Mouse (Mus musculus): ENCODE data around the gene Nr4a3. TPM values are rescaled to one million over a fixed set of nuclear protein-coding genes. Genes with fewer than 3 reads are reported as not detected.

Gene Nr4a3
- polyA plus RNA-seq (2014; fragmentation: Nextera tagmentation; extraction: Ambion mirVana), result 0.15 TPM in 1 of 2 replicates, not detected in the other

DNA sequence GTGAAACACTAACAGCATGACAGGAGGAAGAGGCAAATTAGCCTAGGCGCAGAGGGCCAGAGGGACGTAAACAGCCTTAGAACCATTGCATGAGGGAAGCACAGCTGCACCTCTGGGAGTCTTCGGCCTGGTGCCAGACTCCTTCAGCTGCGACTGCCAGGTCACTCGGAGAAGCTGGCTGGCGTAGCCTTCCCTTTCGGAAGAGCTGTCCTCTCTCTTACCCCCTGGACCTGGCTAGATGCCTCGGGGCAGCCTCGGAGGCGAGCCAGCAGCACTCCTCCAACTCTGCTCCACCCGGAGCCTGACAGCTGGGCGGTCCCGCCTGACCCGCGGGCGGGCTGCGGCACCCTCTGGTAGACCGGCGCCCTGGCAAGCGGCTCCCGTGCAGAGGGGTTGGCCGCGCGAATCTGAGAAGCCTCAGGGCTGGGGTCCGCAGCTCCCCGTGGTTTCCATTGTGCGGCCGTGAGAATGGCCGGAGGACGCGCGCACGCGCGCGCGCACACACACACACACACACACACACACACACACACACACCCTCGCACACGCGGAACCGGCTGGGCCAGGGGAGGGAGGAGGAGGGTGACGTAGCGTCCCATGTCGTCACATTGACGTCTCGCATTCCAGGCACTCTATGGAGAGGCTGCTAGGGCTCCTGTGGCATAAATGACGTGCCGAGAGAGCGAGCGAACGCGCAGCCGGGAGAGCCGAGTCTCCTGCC lies at the start of gene Nr4a3:
TSS of gene Nr4a3 (plus strand) at position 663 of the 721 bp plus-strand sequence.
- under 1% methylated on average over 45 of the region's 54 CpGs for WGBS

DNA sequence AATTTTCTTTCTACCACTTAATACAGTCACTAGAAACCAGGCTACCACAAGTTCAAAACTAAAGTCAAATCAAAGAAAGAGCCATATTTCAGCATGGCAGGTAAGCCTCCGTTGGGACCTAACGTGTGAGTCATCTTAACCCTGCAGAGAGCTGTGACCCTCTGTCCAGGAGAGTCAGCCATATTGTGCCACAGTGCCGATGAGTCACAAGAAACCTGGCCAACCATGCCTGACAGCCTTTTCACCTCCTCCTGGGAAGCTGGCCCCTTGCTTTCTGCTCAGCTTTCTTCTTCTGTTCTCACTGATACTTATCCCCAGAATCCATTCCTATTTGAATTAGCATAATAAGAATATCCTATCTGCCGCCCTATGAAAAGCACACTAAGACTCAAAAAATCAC lies 42.0 kb upstream of the Nr4a3 start:
- Histone ChIP-seq H3K4me1 (replicated peaks; ENCODE audit: control insufficient read depth, insufficient read depth, low read length) (no peaks in the 10 kb centered on the region), H3K9ac (ENCODE audit: low read length) (no peak overlapping the region), H3K4me3 (ENCODE audit: low read depth, low read length) (no peak overlapping the region), H3K27me3 (replicated peaks; ENCODE audit: control insufficient read depth, insufficient read depth, low read length) (no peaks in the 10 kb centered on the region), H3K4me2 (ENCODE audit: low read length) (no peak overlapping the region), H3K27ac (ENCODE audit: low read depth) (no peak overlapping the region), H3K36me3 (ENCODE audit: control insufficient read depth, insufficient read depth, low read length) (no peaks in the 10 kb centered on the region), H3K9me3 (ENCODE audit: control insufficient read depth, low read length) (no peaks in the 10 kb centered on the region)
- ATAC-seq (replicated peaks; ENCODE audit: low FRiP score, low TSS enrichment, low read depth) (no peak), DNase-seq (ENCODE audit: low spot score) (no peak)
- WGBS, result 83% methylated on average over 4 of the region's 4 CpGs

More for the DNA sequence above, at the start of gene Nr4a3:
- Histone ChIP-seq H3K36me3 (ENCODE audit: control insufficient read depth, insufficient read depth, low read length) (no peaks in the 10 kb centered on the region), H3K27me3 (replicated peaks; ENCODE audit: control insufficient read depth, insufficient read depth, low read length) (peaks cover 45% of the 10 kb centered on the region), H3K27ac (ENCODE audit: low read depth) (peak within 1 kb of the TSS; percentile 54), H3K4me3 (ENCODE audit: low read depth, low read length) (peak within 1 kb of the TSS; percentile 70), H3K9me3 (ENCODE audit: control insufficient read depth, low read length) (no peaks in the 10 kb centered on the region), H3K9ac (ENCODE audit: low read length) (peak within 1 kb of the TSS; percentile 50), H3K4me2 (ENCODE audit: low read length) (peak within 1 kb of the TSS; percentile 99), H3K4me1 (replicated peaks; ENCODE audit: control insufficient read depth, insufficient read depth, low read length) (peaks cover 39% of the 10 kb centered on the region)
- DNase-seq (ENCODE audit: low spot score) (peak; percentile 90), ATAC-seq (replicated peaks; ENCODE audit: low FRiP score, low TSS enrichment, low read depth) (peak; percentile 71)

DNA sequence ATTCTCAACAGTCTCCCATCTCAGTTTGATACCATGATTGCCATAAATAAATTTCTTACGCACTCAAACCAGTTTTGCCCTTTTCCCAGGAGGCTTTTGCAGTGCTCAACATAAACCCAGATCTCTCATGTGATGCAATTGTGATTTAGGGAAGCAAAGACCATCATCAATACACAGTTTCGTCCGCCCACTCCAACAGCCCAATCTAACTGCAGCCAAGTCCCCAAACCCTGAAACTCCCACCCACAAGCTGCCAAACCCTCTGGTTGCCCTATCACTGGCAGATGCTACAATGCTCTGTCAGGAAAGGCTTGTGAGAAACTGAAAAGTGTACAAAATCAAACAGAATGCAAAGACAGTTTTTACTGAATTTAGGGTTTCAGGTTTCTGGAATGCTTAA lies 41.5 kb upstream of the Nr4a3 start:
- no peaks in the 10 kb centered on the region for H3K27me3 ChIP-seq (replicated peaks; ENCODE audit: control insufficient read depth, insufficient read depth, low read length)
- no peak overlapping the region for H3K4me3 ChIP-seq (ENCODE audit: low read depth, low read length)
- 82% methylated on average over 3 of the region's 3 CpGs for WGBS
- no peaks in the 10 kb centered on the region for H3K4me1 ChIP-seq (replicated peaks; ENCODE audit: control insufficient read depth, insufficient read depth, low read length)
- H3K36me3 ChIP-seq (ENCODE audit: control insufficient read depth, insufficient read depth, low read length), result no peaks in the 10 kb centered on the region
- ATAC-seq (replicated peaks; ENCODE audit: low FRiP score, low TSS enrichment, low read depth) (no peak), DNase-seq (ENCODE audit: low spot score) (no peak)
- no peak overlapping the region for H3K27ac ChIP-seq (ENCODE audit: low read depth)
- H3K9me3 ChIP-seq (ENCODE audit: control insufficient read depth, low read length), result no peaks in the 10 kb centered on the region
- H3K9ac ChIP-seq (ENCODE audit: low read length), result no peak overlapping the region
- H3K4me2 ChIP-seq (ENCODE audit: low read length), result no peak overlapping the region

GRCm38 (mm10) chr4:48006355-48006754 lies 38.6 kb upstream of the Nr4a3 start:
- H3K4me1 ChIP-seq (replicated peaks; ENCODE audit: control insufficient read depth, insufficient read depth, low read length), result no peaks in the 10 kb centered on the region
- ATAC-seq (replicated peaks; ENCODE audit: low FRiP score, low TSS enrichment, low read depth) (no peak), DNase-seq (ENCODE audit: low spot score) (no peak)
- H3K27me3 ChIP-seq (replicated peaks; ENCODE audit: control insufficient read depth, insufficient read depth, low read length), result no peaks in the 10 kb centered on the region
- no peak overlapping the region for H3K27ac ChIP-seq (ENCODE audit: low read depth)
- no peak overlapping the region for H3K4me3 ChIP-seq (ENCODE audit: low read depth, low read length)
- H3K36me3 ChIP-seq (ENCODE audit: control insufficient read depth, insufficient read depth, low read length), result no peaks in the 10 kb centered on the region
- no peak overlapping the region for H3K4me2 ChIP-seq (ENCODE audit: low read length)
- no peak overlapping the region for H3K9ac ChIP-seq (ENCODE audit: low read length)
- no peaks in the 10 kb centered on the region for H3K9me3 ChIP-seq (ENCODE audit: control insufficient read depth, low read length)
- 86% methylated on average over 3 of the region's 3 CpGs for WGBS

DNA sequence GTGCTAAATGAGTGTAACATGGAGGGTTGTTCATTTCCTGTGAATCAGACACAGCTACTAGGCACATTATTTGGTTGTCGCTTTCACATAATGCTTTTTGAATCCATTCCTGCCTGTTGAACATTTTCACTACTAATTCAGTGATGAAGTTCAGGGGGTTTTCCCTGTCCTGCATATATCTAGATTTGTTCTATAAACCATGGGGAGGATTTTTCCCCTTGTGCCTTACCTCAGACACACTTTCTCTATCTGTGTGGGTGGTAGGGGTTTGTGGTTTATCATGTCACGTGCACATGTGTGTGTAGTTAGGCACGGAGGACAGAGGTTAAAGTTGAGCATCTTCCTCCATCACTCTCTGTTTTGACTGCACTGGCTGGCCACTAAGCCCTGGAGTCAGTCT lies 32.7 kb upstream of the Nr4a3 start:
- H3K9ac ChIP-seq (ENCODE audit: low read length), result no peak overlapping the region
- no peaks in the 10 kb centered on the region for H3K4me1 ChIP-seq (replicated peaks; ENCODE audit: control insufficient read depth, insufficient read depth, low read length)
- H3K27me3 ChIP-seq (replicated peaks; ENCODE audit: control insufficient read depth, insufficient read depth, low read length), result no peaks in the 10 kb centered on the region
- ATAC-seq (replicated peaks; ENCODE audit: low FRiP score, low TSS enrichment, low read depth) (no peak), DNase-seq (ENCODE audit: low spot score) (no peak)
- 86% methylated on average over 3 of the region's 3 CpGs for WGBS
- H3K36me3 ChIP-seq (ENCODE audit: control insufficient read depth, insufficient read depth, low read length), result no peaks in the 10 kb centered on the region
- no peak overlapping the region for H3K27ac ChIP-seq (ENCODE audit: low read depth)
- no peak overlapping the region for H3K4me3 ChIP-seq (ENCODE audit: low read depth, low read length)
- no peak overlapping the region for H3K4me2 ChIP-seq (ENCODE audit: low read length)
- H3K9me3 ChIP-seq (ENCODE audit: control insufficient read depth, low read length), result no peaks in the 10 kb centered on the region

- H3K9ac ChIP-seq (ENCODE audit: low read length), result no peak overlapping the region
- no peaks in the 10 kb centered on the region for H3K27me3 ChIP-seq (replicated peaks; ENCODE audit: control insufficient read depth, insufficient read depth, low read length)
- H3K36me3 ChIP-seq (ENCODE audit: control insufficient read depth, insufficient read depth, low read length), result no peaks in the 10 kb centered on the region
- no peak overlapping the region for H3K4me2 ChIP-seq (ENCODE audit: low read length)
- 57% methylated on average over 3 of the region's 3 CpGs for WGBS
- H3K9me3 ChIP-seq (ENCODE audit: control insufficient read depth, low read length), result no peaks in the 10 kb centered on the region
- H3K4me3 ChIP-seq (ENCODE audit: low read depth, low read length), result no peak overlapping the region
- no peak for ATAC-seq (replicated peaks; ENCODE audit: low FRiP score, low TSS enrichment, low read depth)
- H3K4me1 ChIP-seq (replicated peaks; ENCODE audit: control insufficient read depth, insufficient read depth, low read length), result no peaks in the 10 kb centered on the region
- no peak for DNase-seq (ENCODE audit: low spot score)
- H3K27ac ChIP-seq (ENCODE audit: low read depth), result no peak overlapping the region
Measured at GRCm38 (mm10) chr4:48022966-48023365, 22.0 kb upstream of the Nr4a3 start.

- no peak overlapping the region for H3K27ac ChIP-seq (ENCODE audit: low read depth)
- DNase-seq (ENCODE audit: low spot score), result no peak
Measured at GRCm38 (mm10) chr4:48029652-48030051, 15.3 kb upstream of the Nr4a3 start.

GRCm38 (mm10) chr4:48034287-48034686 lies 10.7 kb upstream of the Nr4a3 start:
- DNase-seq (ENCODE audit: low spot score) (no peak), ATAC-seq (replicated peaks; ENCODE audit: low FRiP score, low TSS enrichment, low read depth) (no peak)
- Histone ChIP-seq H3K9ac (ENCODE audit: low read length) (no peak overlapping the region), H3K9me3 (ENCODE audit: control insufficient read depth, low read length) (no peaks in the 10 kb centered on the region), H3K36me3 (ENCODE audit: control insufficient read depth, insufficient read depth, low read length) (no peaks in the 10 kb centered on the region), H3K4me3 (ENCODE audit: low read depth, low read length) (no peak overlapping the region), H3K27ac (ENCODE audit: low read depth) (no peak overlapping the region), H3K27me3 (replicated peaks; ENCODE audit: control insufficient read depth, insufficient read depth, low read length) (no peaks in the 10 kb centered on the region), H3K4me2 (ENCODE audit: low read length) (no peak overlapping the region), H3K4me1 (replicated peaks; ENCODE audit: control insufficient read depth, insufficient read depth, low read length) (no peaks in the 10 kb centered on the region)
- 43% methylated on average over 9 of the region's 9 CpGs for WGBS

More at GRCm38 (mm10) chr4:48029652-48030051, 15.3 kb upstream of the Nr4a3 start:
- H3K36me3 ChIP-seq (ENCODE audit: control insufficient read depth, insufficient read depth, low read length), result no peaks in the 10 kb centered on the region
- no peak for ATAC-seq (replicated peaks; ENCODE audit: low FRiP score, low TSS enrichment, low read depth)
- H3K9ac ChIP-seq (ENCODE audit: low read length), result no peak overlapping the region
- H3K4me2 ChIP-seq (ENCODE audit: low read length), result no peak overlapping the region
- 68% methylated on average over 24 of the region's 24 CpGs for WGBS
- no peak overlapping the region for H3K4me3 ChIP-seq (ENCODE audit: low read depth, low read length)
- H3K27me3 ChIP-seq (replicated peaks; ENCODE audit: control insufficient read depth, insufficient read depth, low read length), result no peaks in the 10 kb centered on the region
- H3K4me1 ChIP-seq (replicated peaks; ENCODE audit: control insufficient read depth, insufficient read depth, low read length), result no peaks in the 10 kb centered on the region
- H3K9me3 ChIP-seq (ENCODE audit: control insufficient read depth, low read length), result no peaks in the 10 kb centered on the region

DNA sequence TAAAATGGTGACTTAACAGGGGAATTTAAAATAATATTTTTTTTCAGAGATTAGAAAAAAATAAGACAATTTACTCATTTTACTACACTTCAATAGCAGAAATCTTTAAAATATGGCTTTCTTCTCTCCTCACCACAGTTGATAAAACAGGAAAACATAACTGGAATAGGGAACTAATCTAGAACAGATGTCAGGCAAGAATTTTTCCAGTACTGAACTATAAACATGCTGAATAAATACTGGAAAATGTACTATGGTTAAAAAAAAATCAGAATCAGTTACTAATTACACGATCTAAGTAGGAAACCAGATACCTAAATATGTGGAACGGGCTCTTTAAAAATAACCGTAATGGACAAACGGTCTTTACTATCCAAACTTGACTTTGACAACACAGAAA lies 7.3 kb upstream of the Nr4a3 start:
- ATAC-seq (replicated peaks; ENCODE audit: low FRiP score, low TSS enrichment, low read depth), result no peak
- no peak overlapping the region for H3K4me3 ChIP-seq (ENCODE audit: low read depth, low read length)
- no peak overlapping the region for H3K9ac ChIP-seq (ENCODE audit: low read length)
- H3K4me2 ChIP-seq (ENCODE audit: low read length), result no peak overlapping the region
- H3K4me1 ChIP-seq (replicated peaks; ENCODE audit: control insufficient read depth, insufficient read depth, low read length), result peaks cover 6% of the 10 kb centered on the region; the same call in 1 of the 2 replicates
- no peaks in the 10 kb centered on the region for H3K9me3 ChIP-seq (ENCODE audit: control insufficient read depth, low read length)
- H3K36me3 ChIP-seq (ENCODE audit: control insufficient read depth, insufficient read depth, low read length), result no peaks in the 10 kb centered on the region
- no peak overlapping the region for H3K27ac ChIP-seq (ENCODE audit: low read depth)
- no peak for DNase-seq (ENCODE audit: low spot score)
- 73% methylated on average over 4 of the region's 4 CpGs for WGBS
- H3K27me3 ChIP-seq (replicated peaks; ENCODE audit: control insufficient read depth, insufficient read depth, low read length), result no peaks in the 10 kb centered on the region
